Mouse (Mus musculus): ENCODE data around the gene Ybx2. TPM values are rescaled to one million over a fixed set of nuclear protein-coding genes. Genes with fewer than 3 reads are reported as not detected.

Gene Ybx2
- total RNA-seq (2023): not detected

GRCm38 (mm10) chr11:69935137-69935879, at the start of gene Ybx2:
TSS of gene Ybx2 (plus strand) at chr11:69935796.

GRCm38 (mm10) chr11:69895291-69895690, 40.3 kb upstream of the Ybx2 start, which contains the start of gene Acap1:
TSS of gene Acap1 (minus strand) at chr11:69895539.

GRCm38 (mm10) chr11:69900471-69901405, 34.9 kb upstream of the Ybx2 start, which contains the start of the genes 2810408A11Rik and Neurl4:
TSS of gene 2810408A11Rik (minus strand) at chr11:69900987.
TSS of gene Neurl4 (plus strand) at chr11:69901072.

GRCm38 (mm10) chr11:69913554-69914371, 21.8 kb upstream of the Ybx2 start, which contains the start of gene Gps2:
TSS of gene Gps2 (plus strand) at chr11:69913888.

GRCm38 (mm10) chr11:69921114-69922011, 14.2 kb upstream of the Ybx2 start, which contains the start of gene Eif5a:
TSS of gene Eif5a (minus strand) at chr11:69921958.

GRCm38 (mm10) chr11:69948066-69948762, 12.6 kb downstream of the Ybx2 start, which contains the start of gene Slc2a4:
TSS of gene Slc2a4 (minus strand) at chr11:69948188.

GRCm38 (mm10) chr11:69964650-69965270, 29.2 kb downstream of the Ybx2 start, which contains the start of gene Cldn7:
TSS of gene Cldn7 (plus strand) at chr11:69964779.

GRCm38 (mm10) chr11:69981141-69981762, 45.7 kb downstream of the Ybx2 start, which contains the start of gene Ctdnep1:
TSS of gene Ctdnep1 (plus strand) at chr11:69981156.

GRCm38 (mm10) chr11:69982225-69982624, 46.6 kb downstream of the Ybx2 start, which contains the start of gene Elp5:
TSS of gene Elp5 (minus strand) at chr11:69982517.

Other genes with a start within 250 kb of the Ybx2 start
- gene Tnfsf12, start 239.9 kb upstream of the Ybx2 start, total RNA-seq (2023): 1.7 TPM
- not detected for gene Tnfsfm13, start 239.7 kb upstream of the Ybx2 start, total RNA-seq (2023)
- gene Polr2a, start 177.2 kb upstream of the Ybx2 start, total RNA-seq (2023): 176 TPM
- gene Slc35g3, start 173.8 kb upstream of the Ybx2 start, total RNA-seq (2023): not detected
- 47.4 TPM for gene Zbtb4, start 169.9 kb upstream of the Ybx2 start, total RNA-seq (2023)
- gene Chrnb1, start 139.9 kb upstream of the Ybx2 start, total RNA-seq (2023): 3.6 TPM
- gene Fgf11, start 133.9 kb upstream of the Ybx2 start, total RNA-seq (2023): 0.30 TPM
- gene Tmem102, start 130.2 kb upstream of the Ybx2 start, total RNA-seq (2023): not detected
- gene Gm39566, start 120.5 kb upstream of the Ybx2 start, total RNA-seq (2023): not detected
- not detected for gene Spem2, start 117.3 kb upstream of the Ybx2 start, total RNA-seq (2023)
- not detected for gene Spem1, start 113.6 kb upstream of the Ybx2 start, total RNA-seq (2023)
- gene Nlgn2, start 98.0 kb upstream of the Ybx2 start, total RNA-seq (2023): 1.0 TPM
- 15.1 TPM for gene Tmem256, start 97.3 kb upstream of the Ybx2 start, total RNA-seq (2023)
- 12.0 TPM for gene Plscr3, start 89.4 kb upstream of the Ybx2 start, total RNA-seq (2023)
- gene Tnk1, start 77.1 kb upstream of the Ybx2 start, total RNA-seq (2023): not detected
- gene Tmem95, start 57.8 kb upstream of the Ybx2 start, total RNA-seq (2023): not detected
- gene Kctd11, start 54.4 kb upstream of the Ybx2 start, total RNA-seq (2023): 1.7 TPM
- 418 TPM for gene Acap1, start 40.3 kb upstream of the Ybx2 start, total RNA-seq (2023)
- gene 2810408A11Rik, start 34.8 kb upstream of the Ybx2 start, total RNA-seq (2023): 2.6 TPM
- gene Neurl4, start 34.7 kb upstream of the Ybx2 start, total RNA-seq (2023): 63.0 TPM
- gene Gps2, start 21.9 kb upstream of the Ybx2 start, total RNA-seq (2023): 149 TPM
- gene Eif5a, start 13.8 kb upstream of the Ybx2 start, total RNA-seq (2023): 316 TPM
- gene Slc2a4, start 12.4 kb downstream of the Ybx2 start, total RNA-seq (2023): not detected
- gene Cldn7, start 29.0 kb downstream of the Ybx2 start, total RNA-seq (2023): not detected
- gene Ctdnep1, start 45.4 kb downstream of the Ybx2 start, total RNA-seq (2023): 107 TPM
- 43.9 TPM for gene Elp5, start 46.7 kb downstream of the Ybx2 start, total RNA-seq (2023)
- gene Gabarap, start 55.3 kb downstream of the Ybx2 start, total RNA-seq (2023): 190 TPM
- 72.5 TPM for gene Phf23, start 60.0 kb downstream of the Ybx2 start, total RNA-seq (2023)
- gene Dvl2, start 64.8 kb downstream of the Ybx2 start, total RNA-seq (2023): 39.2 TPM
- gene Acadvl, start 79.6 kb downstream of the Ybx2 start, total RNA-seq (2023): 79.5 TPM
- gene Dlg4, start 81.1 kb downstream of the Ybx2 start, total RNA-seq (2023): 41.1 TPM
- gene Asgr1, start 118.3 kb downstream of the Ybx2 start, total RNA-seq (2023): not detected
- not detected for gene Asgr2, start 156.8 kb downstream of the Ybx2 start, total RNA-seq (2023)
- not detected for gene Mgl2, start 194.5 kb downstream of the Ybx2 start, total RNA-seq (2023)
- 1.6 TPM for gene Clec10a, start 220.4 kb downstream of the Ybx2 start, total RNA-seq (2023)

Measured in CD4-positive naive resting alpha-beta T cell, adult 57 days (primary cell).